Mouse (Mus musculus): ENCODE measurements around the gene Tmem262. TPM values are rescaled to one million over a fixed set of nuclear protein-coding genes. Genes with fewer than 3 reads are reported as not detected.
A peak's percentile ranks its signal among the peaks of the same experiment; 100 is the strongest.

Tmem262 gene
- polyA plus RNA-seq, 1 experiment from 2014 or later = not detected

GRCm38 (mm10) chr19:6066571-6066970 is 13.3 kb upstream of the Tmem262 start:
- WGBS = 22% methylated on average over 5 of the region's 5 CpGs
- H3K36me3 ChIP-seq (ENCODE audit: insufficient read depth, low read length) = peaks cover 12% of the 10 kb centered on the region; the same call in 1 of the 2 replicates
- H3K9ac ChIP-seq (replicated peaks; ENCODE audit: low read depth) = peak overlapping the region; percentile 27; the same call in 1 of the 2 replicates
- H3K4me2 ChIP-seq (replicated peaks; ENCODE audit: low read depth, low read length) = peak overlapping the region; percentile 77
- TF ChIP-seq EP300 (IDR thresholded peaks at IDR 0.05) (no peak), CTCF (IDR thresholded peaks at IDR 0.05) (no peak)
- no peaks in the 10 kb centered on the region for H3K27me3 ChIP-seq (replicated peaks; ENCODE audit: insufficient read depth, low read length)
- H3K4me1 ChIP-seq (ENCODE audit: insufficient read depth, low read depth, low read length) = peaks cover 19% of the 10 kb centered on the region
- no peaks in the 10 kb centered on the region for H3K9me3 ChIP-seq (ENCODE audit: low read length)
- H3K4me3 ChIP-seq (ENCODE audit: low read depth, low read length) = peak overlapping the region; percentile 37
- no peak for DNase-seq (ENCODE audit: low spot score)
- no peak overlapping the region for H3K27ac ChIP-seq (ENCODE audit: low read length)
- no peak for ATAC-seq

- TF ChIP-seq EP300 (IDR thresholded peaks at IDR 0.05) (no peak), CTCF (IDR thresholded peaks at IDR 0.05) (peak; percentile 91)
- DNase-seq (ENCODE audit: low spot score) (peak; percentile 86), ATAC-seq (peak; percentile 78)
- WGBS = 1% methylated on average over 30 of the region's 30 CpGs
- H3K36me3 ChIP-seq (ENCODE audit: insufficient read depth, low read length) = peaks cover 12% of the 10 kb centered on the region; the same call in 1 of the 2 replicates
- H3K27me3 ChIP-seq (replicated peaks; ENCODE audit: insufficient read depth, low read length) = no peaks in the 10 kb centered on the region
- H3K4me3 ChIP-seq (ENCODE audit: low read depth, low read length) = peak overlapping the region; percentile 37
- peaks cover 13% of the 10 kb centered on the region for H3K4me1 ChIP-seq (ENCODE audit: insufficient read depth, low read depth, low read length)
- peak overlapping the region; percentile 29 for H3K27ac ChIP-seq (ENCODE audit: low read length)
- peak overlapping the region; percentile 27 for H3K9ac ChIP-seq (replicated peaks; ENCODE audit: low read depth)
- peak overlapping the region; percentile 77 for H3K4me2 ChIP-seq (replicated peaks; ENCODE audit: low read depth, low read length)
- no peaks in the 10 kb centered on the region for H3K9me3 ChIP-seq (ENCODE audit: low read length)
Observed at GRCm38 (mm10) chr19:6067011-6067723, 12.7 kb upstream of the Tmem262 start.

GRCm38 (mm10) chr19:6067724-6068415 is 12.0 kb upstream of the Tmem262 start, which contains the start of gene Tm7sf2:
Tm7sf2 (minus strand) TSS chr19:6068373.
- Histone ChIP-seq H3K27ac (ENCODE audit: low read length) (peak within 1 kb of the TSS; percentile 29), H3K9ac (replicated peaks; ENCODE audit: low read depth) (peak within 1 kb of the TSS; percentile 27), H3K9me3 (ENCODE audit: low read length) (no peaks in the 10 kb centered on the region), H3K36me3 (ENCODE audit: insufficient read depth, low read length) (peaks cover 12% of the 10 kb centered on the region; the same call in 1 of the 2 replicates), H3K4me3 (ENCODE audit: low read depth, low read length) (peak within 1 kb of the TSS; percentile 37), H3K4me2 (replicated peaks; ENCODE audit: low read depth, low read length) (peak within 1 kb of the TSS; percentile 77), H3K4me1 (ENCODE audit: insufficient read depth, low read depth, low read length) (peaks cover 11% of the 10 kb centered on the region), H3K27me3 (replicated peaks; ENCODE audit: insufficient read depth, low read length) (no peaks in the 10 kb centered on the region)
- TF ChIP-seq CTCF (IDR thresholded peaks at IDR 0.05) = peak; percentile 15; the same call in 1 of the 2 replicates
- TF ChIP-seq EP300 (IDR thresholded peaks at IDR 0.05) = no peak
- WGBS = 9% methylated on average over 33 of the region's 33 CpGs
- peak; percentile 94 for ATAC-seq
- peak; percentile 92 for DNase-seq (ENCODE audit: low spot score)

- H3K4me2 ChIP-seq (replicated peaks; ENCODE audit: low read depth, low read length) = no peak overlapping the region
- no peaks in the 10 kb centered on the region for H3K27me3 ChIP-seq (replicated peaks; ENCODE audit: insufficient read depth, low read length)
- no peak for ATAC-seq
- H3K36me3 ChIP-seq (ENCODE audit: insufficient read depth, low read length) = peaks cover 12% of the 10 kb centered on the region; the same call in 1 of the 2 replicates
- no peak overlapping the region for H3K4me3 ChIP-seq (ENCODE audit: low read depth, low read length)
- DNase-seq (ENCODE audit: low spot score) = no peak
- no peak overlapping the region for H3K27ac ChIP-seq (ENCODE audit: low read length)
- H3K9me3 ChIP-seq (ENCODE audit: low read length) = no peaks in the 10 kb centered on the region
- no peak for TF ChIP-seq CTCF (IDR thresholded peaks at IDR 0.05)
- TF ChIP-seq EP300 (IDR thresholded peaks at IDR 0.05) = no peak
- H3K4me1 ChIP-seq (ENCODE audit: insufficient read depth, low read depth, low read length) = peaks cover 11% of the 10 kb centered on the region
- 69% methylated on average over 4 of the region's 4 CpGs for WGBS
- no peak overlapping the region for H3K9ac ChIP-seq (replicated peaks; ENCODE audit: low read depth)
Observed at GRCm38 (mm10) chr19:6068951-6069350, 10.9 kb upstream of the Tmem262 start.

- TF ChIP-seq CTCF (IDR thresholded peaks at IDR 0.05) = no peak
- TF ChIP-seq EP300 (IDR thresholded peaks at IDR 0.05) = no peak
- ATAC-seq (no peak), DNase-seq (ENCODE audit: low spot score) (no peak)
- no peak overlapping the region for H3K4me2 ChIP-seq (replicated peaks; ENCODE audit: low read depth, low read length)
- peaks cover 12% of the 10 kb centered on the region; the same call in 1 of the 2 replicates for H3K36me3 ChIP-seq (ENCODE audit: insufficient read depth, low read length)
- H3K27me3 ChIP-seq (replicated peaks; ENCODE audit: insufficient read depth, low read length) = no peaks in the 10 kb centered on the region
- WGBS = 89% methylated on average over 10 of the region's 10 CpGs
- H3K4me1 ChIP-seq (ENCODE audit: insufficient read depth, low read depth, low read length) = peaks cover 11% of the 10 kb centered on the region
- no peaks in the 10 kb centered on the region for H3K9me3 ChIP-seq (ENCODE audit: low read length)
- H3K9ac ChIP-seq (replicated peaks; ENCODE audit: low read depth) = no peak overlapping the region
- no peak overlapping the region for H3K4me3 ChIP-seq (ENCODE audit: low read depth, low read length)
- no peak overlapping the region for H3K27ac ChIP-seq (ENCODE audit: low read length)
Observed at GRCm38 (mm10) chr19:6069851-6070250, 10.0 kb upstream of the Tmem262 start.

- ATAC-seq (no peak), DNase-seq (ENCODE audit: low spot score) (no peak)
- Histone ChIP-seq H3K36me3 (ENCODE audit: insufficient read depth, low read length) (peaks cover 12% of the 10 kb centered on the region; the same call in 1 of the 2 replicates), H3K4me1 (ENCODE audit: insufficient read depth, low read depth, low read length) (peaks cover 11% of the 10 kb centered on the region), H3K4me2 (replicated peaks; ENCODE audit: low read depth, low read length) (no peak overlapping the region), H3K27ac (ENCODE audit: low read length) (no peak overlapping the region), H3K9me3 (ENCODE audit: low read length) (no peaks in the 10 kb centered on the region), H3K9ac (replicated peaks; ENCODE audit: low read depth) (no peak overlapping the region), H3K27me3 (replicated peaks; ENCODE audit: insufficient read depth, low read length) (no peaks in the 10 kb centered on the region), H3K4me3 (ENCODE audit: low read depth, low read length) (no peak overlapping the region)
- WGBS = 87% methylated on average over 31 of the region's 31 CpGs
- TF ChIP-seq CTCF (IDR thresholded peaks at IDR 0.05) = no peak
- no peak for TF ChIP-seq EP300 (IDR thresholded peaks at IDR 0.05)
Observed at GRCm38 (mm10) chr19:6070571-6071250, 9.1 kb upstream of the Tmem262 start.
